21 mouse cellular contexts compared by ENCODE assay signal in genomic region chr3:29381255-29381654, GRCm38 (mm10).
DNase-seq lines count a peak whose midpoint lies in the region; ATAC-seq lines count a peak whose summit lies in the region.
"Had no signal": no experiment of that assay in that cellular context is flagged by ENCODE, and none has a peak within 500 bp of the region (broad histone marks: within the 10 kb centered on the region; RNA-seq: fewer than 3 reads in every experiment).

No protein-coding gene starts in this region.

- DNase-seq in embryo, embryonic 11 days = peak; percentile 10
- DNase-seq in embryo, embryonic 9.5 days (ENCODE audit: extremely low spot score) = no peak
- no peak for DNase-seq in neural tube, embryonic 10.5 days (ENCODE audit: extremely low spot score, low spot score)
- DNase-seq: adrenal gland, postnatal 10 days; cerebellum, adult 11-12 months; cerebellum, postnatal 25 days; heart, postnatal 14 days; kidney, adult 2 months; kidney, postnatal 14 days; liver, postnatal 0 days; lung, postnatal 10 days; right cerebral cortex, postnatal 4 days; thymus, postnatal 25 days had no signal

- H3K4me1 ChIP-seq in hindbrain, embryonic 16.5 days (ENCODE audit: control insufficient read depth, insufficient read depth, low read depth, low read length) = no peaks in the 10 kb centered on the region
- H3K4me1 ChIP-seq in hindbrain, embryonic 12.5 days = no peaks in the 10 kb centered on the region
- peaks cover 15% of the 10 kb centered on the region for H3K4me1 ChIP-seq in neural tube, embryonic 13.5 days (replicated peaks)

- no peaks in the 10 kb centered on the region for H3K27me3 ChIP-seq in hindbrain, embryonic 16.5 days (replicated peaks; ENCODE audit: control insufficient read depth, insufficient read depth, low read length)
- H3K27me3 ChIP-seq in hindbrain, embryonic 12.5 days = no peaks in the 10 kb centered on the region
- no peaks in the 10 kb centered on the region for H3K27me3 ChIP-seq in neural tube, embryonic 13.5 days

- H3K27ac ChIP-seq in hindbrain, embryonic 16.5 days (ENCODE audit: low read depth, low read length) = no peak overlapping the region
- no peak overlapping the region for H3K27ac ChIP-seq in hindbrain, embryonic 12.5 days
- H3K27ac ChIP-seq in neural tube, embryonic 13.5 days (replicated peaks) = peak overlapping the region; percentile 52; the same call in 1 of the 2 replicates

- no peak overlapping the region for H3K4me3 ChIP-seq in hindbrain, embryonic 16.5 days (ENCODE audit: low read length)
- H3K4me3 ChIP-seq in hindbrain, embryonic 12.5 days = no peak overlapping the region
- no peak overlapping the region for H3K4me3 ChIP-seq in neural tube, embryonic 13.5 days

- H3K9ac ChIP-seq in hindbrain, embryonic 16.5 days (ENCODE audit: low read depth, low read length) = no peak overlapping the region; the same call in 1 of the 2 replicates
- no peak overlapping the region for H3K9ac ChIP-seq in hindbrain, embryonic 12.5 days
- H3K9ac ChIP-seq in neural tube, embryonic 13.5 days = no peak overlapping the region
- H3K9ac ChIP-seq: liver, postnatal 0 days had no signal

- ATAC-seq in hindbrain, embryonic 16.5 days = peak; percentile 67; the same call in 1 of the 2 replicates
- ATAC-seq in hindbrain, embryonic 12.5 days (ENCODE audit: low FRiP score) = no peak
- peak; percentile 27; the same call in 1 of the 2 replicates for ATAC-seq in neural tube, embryonic 13.5 days (ENCODE audit: low read depth)
- no peak for ATAC-seq in cerebellum, adult (ENCODE audit: insufficient number of reproducible peaks, low FRiP score, low TSS enrichment)
- ATAC-seq: CD4-positive, CD25-positive, alpha-beta regulatory T cell, adult 4 months; inflammation-experienced regulatory T-cells, adult 6 months; liver, postnatal 0 days; Patski had no signal

- WGBS in hindbrain, embryonic 16.5 days = 55% methylated on average over 2 of the region's 2 CpGs
- WGBS in hindbrain, embryonic 12.5 days = 63% methylated on average over 2 of the region's 2 CpGs
- WGBS in neural tube, embryonic 13.5 days = 54% methylated on average over 2 of the region's 2 CpGs

- H3K9me3 ChIP-seq in hindbrain, embryonic 16.5 days (ENCODE audit: control insufficient read depth, low read length) = no peaks in the 10 kb centered on the region
- no peaks in the 10 kb centered on the region for H3K9me3 ChIP-seq in hindbrain, embryonic 12.5 days (replicated peaks)
- H3K9me3 ChIP-seq in neural tube, embryonic 13.5 days = no peaks in the 10 kb centered on the region

- no peaks in the 10 kb centered on the region for H3K36me3 ChIP-seq in hindbrain, embryonic 16.5 days (ENCODE audit: control insufficient read depth, insufficient read depth, low read length)
- H3K36me3 ChIP-seq in hindbrain, embryonic 12.5 days = no peaks in the 10 kb centered on the region
- H3K36me3 ChIP-seq in neural tube, embryonic 13.5 days = no peaks in the 10 kb centered on the region

- H3K4me2 ChIP-seq in hindbrain, embryonic 16.5 days (ENCODE audit: low read length) = no peak overlapping the region
- H3K4me2 ChIP-seq in hindbrain, embryonic 12.5 days (replicated peaks) = no peak overlapping the region
- no peak overlapping the region for H3K4me2 ChIP-seq in neural tube, embryonic 13.5 days
- H3K4me2 ChIP-seq: heart, embryonic 11.5 days had no signal

Comparison
In these comparisons a context has a peak if more than half of its experiments do, and no peak if none do; other contexts are left out.
1. ATAC-seq: peak in hindbrain, embryonic 16.5 days (single experiment) and neural tube, embryonic 13.5 days (single experiment); none in hindbrain, embryonic 12.5 days (single experiment) and cerebellum, adult (single experiment).